Mouse (Mus musculus) intestine, embryonic 15.5 days (tissue): ENCODE data around the gene Sntb2. TPM values are rescaled to one million over a fixed set of nuclear protein-coding genes. Genes with fewer than 3 reads are reported as not detected.
"Not testable (repeated sequence)": the region's sequence is repeated elsewhere in the genome, so short reads cannot be mapped to it uniquely, and the experiment has no call there.

ENCODE experiments used
- ATAC-seq: fragments of 200-750 bp; cut with Nextera tagmentation; 2 replicates; pipeline ENCODE4 v1.8.0; 2017; ENCODE audit warnings: moderate TSS enrichment, moderate library complexity
- H3K27ac ChIP-seq: fragments of 300-500 bp; sonication (generic); 2 replicates; pipeline ENCODE4 v1.5.1; 2015; ENCODE audit warnings: mild to moderate bottlenecking, inconsistent platforms
- H3K27me3 ChIP-seq: fragments of 300-500 bp; sonication (generic); replicated peaks from 2 replicates; pipeline ENCODE4 v1.6.1; 2015; ENCODE audit warnings: inconsistent platforms
- H3K36me3 ChIP-seq: fragments of 300-500 bp; sonication (generic); 2 replicates; pipeline ENCODE4 v1.6.1; 2015; ENCODE audit warnings: inconsistent platforms
- H3K4me1 ChIP-seq: fragments of 300-500 bp; sonication (generic); replicated peaks from 2 replicates; pipeline ENCODE4 v1.6.1; 2015; ENCODE audit warnings: inconsistent platforms
- H3K4me2 ChIP-seq: fragments of 300-500 bp; sonication (generic); replicated peaks from 2 replicates; pipeline ENCODE4 v1.6.1; 2015; ENCODE audit warnings: mild to moderate bottlenecking, inconsistent platforms
- H3K4me3 ChIP-seq: fragments of 300-500 bp; sonication (generic); replicated peaks from 2 replicates; pipeline ENCODE4 v1.5.1; 2015; ENCODE audit warnings: inconsistent platforms
- H3K9ac ChIP-seq: fragments of 300-500 bp; sonication (generic); 2 replicates; pipeline ENCODE4 v1.6.1; 2015; ENCODE audit warnings: inconsistent platforms
- H3K9me3 ChIP-seq: fragments of 300-500 bp; sonication (generic); 2 replicates; pipeline ENCODE4 v1.6.1; 2016; ENCODE audit warnings: inconsistent platforms
- WGBS: fragments of 180-500 bp; shearing (Covaris S2); methylation state at CpG from one replicate; pipeline ENCODE4 v1.1.7; 2015; 5-methylcytosine and 5-hydroxymethylcytosine counted together
- polyA plus RNA-seq: library from polyadenylated mRNA; unstranded; fragments of >200 nt; fragmentation: Nextera tagmentation; extraction: Ambion mirVana; gene quantifications from 2 replicates; pipeline ENCODE4 v1.2.1, GENCODE M21; 2015

The Sntb2 gene
- polyA plus RNA-seq, 1 experiment from 2014 or later = 11.4 TPM

DNA sequence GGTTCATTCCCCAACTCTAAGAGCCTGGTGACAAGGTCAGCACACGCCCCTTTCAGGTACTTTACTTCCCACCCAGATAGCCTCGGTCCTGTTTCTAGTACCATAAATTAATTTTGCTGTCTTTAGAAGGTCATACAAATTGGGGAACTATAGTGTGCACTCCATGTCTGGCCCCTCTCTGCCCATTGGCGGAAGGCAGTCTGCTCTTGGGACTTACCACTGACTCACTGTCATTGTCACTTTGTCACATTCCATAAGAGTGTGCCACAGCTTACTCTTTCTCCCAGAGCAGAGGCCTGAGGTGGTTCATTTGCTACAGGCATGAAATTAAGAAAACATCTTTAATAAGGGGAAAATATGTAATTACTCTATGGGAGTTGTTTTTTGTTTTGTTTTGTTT, 22.7 kb downstream of the Sntb2 start:
- H3K36me3 ChIP-seq = no peaks in the 10 kb centered on the region
- no peak for ATAC-seq
- H3K27ac ChIP-seq = no peak overlapping the region
- no peaks in the 10 kb centered on the region for H3K27me3 ChIP-seq
- no peak overlapping the region for H3K4me3 ChIP-seq
- no peak overlapping the region for H3K4me2 ChIP-seq
- no peaks in the 10 kb centered on the region for H3K9me3 ChIP-seq
- 72% methylated on average over 3 of the region's 3 CpGs for WGBS
- H3K4me1 ChIP-seq = no peaks in the 10 kb centered on the region
- H3K9ac ChIP-seq = no peak overlapping the region

DNA sequence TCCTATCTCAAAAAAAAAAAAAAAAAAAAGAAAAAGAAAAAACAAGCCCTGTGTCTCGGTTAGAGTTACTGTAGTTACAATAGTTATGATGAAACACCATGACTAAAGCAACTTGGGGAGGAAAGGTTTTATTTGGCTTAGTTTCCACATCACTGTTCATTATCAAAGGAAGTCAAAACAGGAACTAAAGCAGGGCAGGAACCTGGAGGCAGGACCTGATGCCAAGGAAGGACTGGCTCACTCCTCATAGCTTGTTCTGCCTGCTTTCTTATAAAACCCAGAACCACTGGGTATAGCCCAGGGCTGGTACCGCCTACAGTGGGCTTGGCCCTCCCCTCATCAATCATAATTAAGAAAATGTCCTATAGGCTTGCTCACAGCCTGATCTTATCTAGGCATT, 24.1 kb downstream of the Sntb2 start:
- Histone ChIP-seq H3K36me3 (no peaks in the 10 kb centered on the region), H3K4me3 (no peak overlapping the region), H3K9ac (no peak overlapping the region), H3K27me3 (no peaks in the 10 kb centered on the region), H3K4me2 (no peak overlapping the region), H3K27ac (no peak overlapping the region), H3K9me3 (no peaks in the 10 kb centered on the region), H3K4me1 (no peaks in the 10 kb centered on the region)
- 93% methylated on average over 2 of the region's 2 CpGs for WGBS
- ATAC-seq = no peak

DNA sequence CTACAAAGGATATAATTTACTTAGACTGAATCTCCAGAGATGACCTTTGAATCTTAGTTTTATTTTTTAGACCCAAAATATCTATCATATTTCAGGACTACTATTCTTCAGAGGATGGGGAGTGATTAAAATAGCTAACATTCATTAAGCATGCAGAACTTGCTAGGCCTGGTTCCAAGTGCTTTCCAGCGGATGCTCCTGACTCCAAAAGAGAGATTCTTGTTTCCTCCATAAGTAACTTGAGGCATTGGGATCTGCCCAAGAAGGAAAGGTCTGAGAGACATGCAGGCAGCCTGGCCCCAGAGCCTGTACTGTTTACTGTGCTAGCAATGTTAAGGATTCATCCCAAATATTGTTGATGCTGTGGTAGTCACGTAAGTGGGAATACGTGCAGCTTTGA, 26.8 kb downstream of the Sntb2 start:
- no peak overlapping the region for H3K27ac ChIP-seq
- H3K4me1 ChIP-seq = no peaks in the 10 kb centered on the region
- no peaks in the 10 kb centered on the region for H3K36me3 ChIP-seq
- H3K4me2 ChIP-seq = no peak overlapping the region
- 74% methylated on average over 3 of the region's 3 CpGs for WGBS
- no peaks in the 10 kb centered on the region for H3K27me3 ChIP-seq
- no peak for ATAC-seq
- no peaks in the 10 kb centered on the region for H3K9me3 ChIP-seq
- H3K4me3 ChIP-seq = no peak overlapping the region
- H3K9ac ChIP-seq = no peak overlapping the region

DNA sequence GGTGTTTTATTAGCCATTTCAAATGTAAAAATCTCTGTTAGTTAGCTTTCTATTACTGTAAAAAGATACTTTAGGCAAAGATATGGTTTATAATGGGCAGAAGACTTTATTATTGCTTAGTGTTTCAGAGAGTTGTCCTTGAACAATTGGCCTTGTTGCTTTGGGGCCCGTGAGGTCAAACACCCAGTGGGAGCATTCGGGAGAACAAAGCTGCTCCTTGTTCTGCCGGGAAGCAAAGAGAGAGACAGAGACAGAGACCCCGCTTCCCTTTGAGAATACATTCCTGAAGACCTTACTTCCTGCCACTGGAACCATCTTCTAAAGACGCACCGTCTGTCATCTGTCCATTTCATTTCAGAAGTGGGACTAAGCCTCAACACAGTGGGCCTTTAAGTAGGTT, 27.8 kb downstream of the Sntb2 start:
- no peaks in the 10 kb centered on the region for H3K36me3 ChIP-seq
- no peak overlapping the region for H3K4me3 ChIP-seq
- 73% methylated on average over 6 of the region's 6 CpGs for WGBS
- no peak overlapping the region for H3K9ac ChIP-seq
- no peaks in the 10 kb centered on the region for H3K4me1 ChIP-seq
- no peaks in the 10 kb centered on the region for H3K9me3 ChIP-seq
- no peak overlapping the region for H3K27ac ChIP-seq
- no peak for ATAC-seq
- H3K27me3 ChIP-seq = no peaks in the 10 kb centered on the region
- no peak overlapping the region for H3K4me2 ChIP-seq

DNA sequence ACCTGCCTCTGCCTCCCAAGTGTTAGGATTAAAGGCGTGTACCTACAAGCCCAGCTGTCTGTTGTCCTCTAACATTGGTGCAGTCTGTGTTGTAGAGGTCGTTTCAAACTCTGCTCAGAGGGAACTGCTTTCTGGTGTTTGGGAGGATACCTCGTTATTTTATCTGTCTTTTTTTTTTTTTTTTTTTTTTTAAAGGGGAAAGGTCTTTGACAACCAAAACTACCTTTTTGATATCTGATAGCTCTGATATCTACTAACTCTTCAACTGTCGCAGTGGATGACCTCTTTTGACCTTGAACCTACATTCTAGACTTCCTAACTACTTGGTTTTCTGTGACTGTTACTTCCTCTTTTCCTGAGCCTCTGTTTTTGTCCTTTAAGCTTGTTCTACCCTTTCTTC, 29.0 kb downstream of the Sntb2 start:
- H3K27me3 ChIP-seq = no peaks in the 10 kb centered on the region
- no peaks in the 10 kb centered on the region for H3K4me1 ChIP-seq
- 68% methylated on average over 4 of the region's 4 CpGs for WGBS
- no peak for ATAC-seq
- no peaks in the 10 kb centered on the region for H3K9me3 ChIP-seq
- H3K36me3 ChIP-seq = no peaks in the 10 kb centered on the region
- no peak overlapping the region for H3K4me3 ChIP-seq
- H3K9ac ChIP-seq = no peak overlapping the region
- no peak overlapping the region for H3K4me2 ChIP-seq
- H3K27ac ChIP-seq = no peak overlapping the region

DNA sequence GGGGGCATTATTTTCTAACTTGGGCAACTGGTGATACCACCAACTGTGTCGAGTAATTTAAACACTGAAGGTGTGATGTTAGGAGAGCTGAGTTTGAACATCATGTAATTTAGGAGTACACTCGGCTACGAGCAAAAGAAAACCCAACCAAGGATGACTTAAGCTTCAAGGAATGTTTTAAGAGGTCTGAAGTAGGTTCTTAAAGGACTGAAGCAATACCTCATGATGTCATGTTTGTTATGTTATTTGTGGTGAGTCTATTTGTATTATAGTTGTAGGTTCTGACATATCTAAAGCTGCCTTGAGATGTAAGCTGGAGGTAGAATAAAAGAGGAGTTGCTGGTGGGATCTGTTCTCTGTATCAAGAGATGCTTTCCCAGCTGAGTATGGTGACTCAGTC, 34.4 kb downstream of the Sntb2 start:
- H3K4me2 ChIP-seq = no peak overlapping the region
- WGBS = 74% methylated on average over 3 of the region's 3 CpGs
- no peaks in the 10 kb centered on the region for H3K27me3 ChIP-seq
- no peak for ATAC-seq
- no peaks in the 10 kb centered on the region for H3K36me3 ChIP-seq
- H3K9ac ChIP-seq = no peak overlapping the region
- H3K4me3 ChIP-seq = no peak overlapping the region
- no peaks in the 10 kb centered on the region for H3K9me3 ChIP-seq
- peaks cover 3% of the 10 kb centered on the region; the same call in 1 of the 2 replicates for H3K4me1 ChIP-seq
- H3K27ac ChIP-seq = no peak overlapping the region

DNA sequence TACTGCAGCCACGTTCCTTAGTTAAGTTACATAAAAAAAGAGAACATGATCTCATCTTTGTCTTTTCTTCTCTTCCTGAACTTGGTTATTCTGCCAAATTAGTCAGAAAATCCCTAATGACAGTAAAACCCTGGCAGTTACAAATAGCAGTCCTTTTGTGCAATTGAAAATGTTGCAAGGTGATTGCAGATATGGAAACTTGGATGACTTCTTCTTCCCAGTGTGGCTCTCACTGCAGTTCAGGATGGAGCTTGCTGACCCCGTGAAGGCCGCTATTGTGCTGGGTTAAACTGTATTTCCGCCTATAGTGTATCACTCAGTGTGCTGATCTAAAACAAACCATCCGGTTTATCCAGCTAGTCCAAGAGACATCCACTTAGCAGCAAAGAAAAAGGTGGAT, 36.4 kb downstream of the Sntb2 start:
- 65% methylated on average over 5 of the region's 5 CpGs for WGBS
- Histone ChIP-seq H3K27ac (no peak overlapping the region), H3K4me1 (peaks cover 3% of the 10 kb centered on the region; the same call in 1 of the 2 replicates), H3K4me2 (no peak overlapping the region), H3K27me3 (no peaks in the 10 kb centered on the region), H3K36me3 (no peaks in the 10 kb centered on the region), H3K9me3 (no peaks in the 10 kb centered on the region), H3K4me3 (no peak overlapping the region), H3K9ac (no peak overlapping the region)
- no peak for ATAC-seq

DNA sequence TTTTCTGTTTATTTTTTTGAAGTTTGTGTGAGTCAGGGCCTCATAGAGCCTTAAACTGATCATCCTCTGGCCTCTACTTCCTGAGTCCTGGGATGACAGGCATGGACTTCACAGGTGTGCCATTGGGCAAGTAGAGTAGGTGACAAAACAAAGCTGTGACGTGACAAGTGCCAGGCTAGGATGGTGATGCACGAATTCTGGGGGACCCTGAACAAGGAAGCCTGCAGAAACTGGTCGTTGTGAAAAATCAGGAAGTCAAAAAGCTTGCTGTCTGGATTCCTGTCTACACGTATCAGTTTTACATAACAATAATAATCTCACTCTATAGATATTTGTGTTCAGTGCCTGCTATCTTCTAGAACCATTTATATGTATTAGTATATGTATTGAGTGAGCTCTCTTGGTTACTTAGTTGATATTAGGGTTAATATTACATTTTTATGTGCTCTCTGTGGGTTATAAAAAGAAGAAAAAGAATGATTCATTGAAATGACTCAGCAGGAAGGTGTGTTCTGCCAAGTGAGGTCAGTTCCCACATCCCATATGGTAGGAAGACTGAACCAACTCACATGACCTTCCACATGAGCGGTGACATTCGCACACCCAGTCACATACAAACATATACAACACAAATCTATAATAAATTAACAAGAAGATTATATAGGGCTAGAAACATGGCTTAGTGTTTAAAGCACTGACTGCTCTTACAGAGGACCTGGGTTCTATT, 37.2 kb downstream of the Sntb2 start:
- H3K4me1 ChIP-seq = peaks cover 3% of the 10 kb centered on the region; the same call in 1 of the 2 replicates
- H3K9me3 ChIP-seq = no peaks in the 10 kb centered on the region
- H3K36me3 ChIP-seq = no peaks in the 10 kb centered on the region
- H3K4me2 ChIP-seq = no peak overlapping the region
- no peak for ATAC-seq
- no peak overlapping the region for H3K4me3 ChIP-seq
- H3K27me3 ChIP-seq = no peaks in the 10 kb centered on the region
- 72% methylated on average over 6 of the region's 6 CpGs for WGBS
- H3K9ac ChIP-seq = no peak overlapping the region
- no peak overlapping the region for H3K27ac ChIP-seq

DNA sequence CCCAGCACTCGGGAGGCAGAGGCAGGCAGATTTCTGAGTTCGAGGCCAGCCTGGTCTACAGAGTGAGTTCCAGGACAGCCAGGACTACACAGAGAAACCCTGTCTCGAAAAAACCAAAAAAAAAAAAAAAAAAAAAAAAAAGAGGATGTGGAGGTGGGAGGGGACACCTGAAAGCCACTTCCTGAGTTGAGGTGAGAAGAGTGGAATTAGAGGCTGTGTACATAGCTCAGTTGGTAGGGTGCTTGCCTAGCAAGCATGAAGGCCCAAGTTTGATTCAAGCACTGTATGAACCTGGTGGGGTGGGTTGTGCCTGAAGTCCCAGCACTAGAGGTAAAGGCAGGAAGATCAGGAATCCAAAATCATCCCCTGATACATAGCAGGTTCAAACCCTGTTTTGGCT, 38.0 kb downstream of the Sntb2 start:
- H3K4me2 ChIP-seq, H3K27me3 ChIP-seq, H3K9me3 ChIP-seq, H3K36me3 ChIP-seq, H3K9ac ChIP-seq, H3K4me1 ChIP-seq, ATAC-seq, H3K4me3 ChIP-seq, H3K27ac ChIP-seq: not testable (repeated sequence)
- WGBS = 100% methylated on average over 2 of the region's 3 CpGs

DNA sequence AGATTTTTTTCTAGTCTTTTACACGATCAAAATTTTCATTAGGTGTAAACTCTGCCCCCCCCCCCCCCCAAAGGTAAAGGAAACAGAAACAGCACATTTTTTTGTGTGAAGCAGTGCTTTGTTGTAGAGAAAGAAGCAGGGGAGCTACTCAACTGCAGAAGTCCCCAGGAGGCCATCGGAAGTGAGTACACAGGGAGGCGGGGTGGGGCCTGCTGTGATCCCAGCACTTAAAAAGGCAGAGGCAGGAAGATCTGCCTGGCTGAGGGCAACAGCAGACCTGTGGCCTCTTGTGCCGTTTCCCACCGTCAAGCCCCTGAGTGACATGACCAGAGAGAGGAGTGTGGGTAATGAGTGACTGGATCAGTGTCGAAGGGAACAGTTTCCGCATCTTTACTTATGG, 39.2 kb downstream of the Sntb2 start:
- Histone ChIP-seq H3K9ac (no peak overlapping the region), H3K9me3 (no peaks in the 10 kb centered on the region), H3K27ac (no peak overlapping the region), H3K4me1 (peaks cover 3% of the 10 kb centered on the region; the same call in 1 of the 2 replicates), H3K4me2 (no peak overlapping the region), H3K27me3 (no peaks in the 10 kb centered on the region), H3K4me3 (no peak overlapping the region), H3K36me3 (no peaks in the 10 kb centered on the region)
- ATAC-seq = no peak
- WGBS = 76% methylated on average over 7 of the region's 7 CpGs

DNA sequence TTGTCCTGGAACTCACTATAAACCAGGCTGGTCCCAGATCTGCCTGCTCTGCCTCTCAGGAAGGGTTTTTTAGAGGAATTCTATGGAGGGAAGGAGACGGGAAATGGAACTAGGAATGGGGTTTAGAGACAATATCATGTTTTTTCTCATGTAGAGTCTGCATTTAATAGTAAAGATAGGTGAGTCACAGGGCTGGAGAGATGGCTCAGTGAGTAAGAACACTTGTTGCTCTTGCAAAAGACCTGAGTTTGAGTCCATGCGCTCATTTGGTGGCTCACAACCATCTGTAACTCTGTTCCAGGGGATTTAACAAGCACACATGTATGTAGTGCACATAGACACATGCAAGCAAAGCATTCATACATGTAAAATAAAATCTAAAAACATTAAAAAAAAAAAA, 40.2 kb downstream of the Sntb2 start:
- 91% methylated on average over 2 of the region's 2 CpGs for WGBS
- no peaks in the 10 kb centered on the region for H3K4me1 ChIP-seq
- H3K27me3 ChIP-seq = no peaks in the 10 kb centered on the region
- no peak overlapping the region for H3K4me3 ChIP-seq
- H3K9ac ChIP-seq = no peak overlapping the region
- no peak for ATAC-seq
- no peak overlapping the region for H3K27ac ChIP-seq
- no peaks in the 10 kb centered on the region for H3K36me3 ChIP-seq
- no peaks in the 10 kb centered on the region for H3K9me3 ChIP-seq
- H3K4me2 ChIP-seq = no peak overlapping the region

DNA sequence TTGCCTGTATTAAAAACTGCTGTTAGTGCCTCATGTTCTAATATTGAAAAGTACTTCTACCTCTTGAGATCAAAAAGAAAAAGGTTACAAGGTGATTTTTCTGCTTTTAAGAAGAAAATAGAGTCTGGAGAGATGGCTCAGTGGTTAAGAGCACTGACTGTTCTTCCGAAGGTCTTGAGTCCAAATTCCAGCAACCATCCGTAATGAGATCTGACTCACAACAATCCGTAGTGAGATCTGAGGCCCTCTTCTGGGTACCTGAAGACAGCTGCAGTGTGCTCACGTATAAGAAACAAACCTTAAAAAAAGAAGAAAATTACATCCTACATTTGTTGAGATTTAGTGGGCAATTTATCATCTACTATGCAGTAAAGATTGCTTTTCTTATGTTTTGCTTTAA, 40.9 kb downstream of the Sntb2 start:
- Histone ChIP-seq H3K4me3 (no peak overlapping the region), H3K9ac (no peak overlapping the region), H3K36me3 (no peaks in the 10 kb centered on the region), H3K9me3 (no peaks in the 10 kb centered on the region), H3K4me2 (no peak overlapping the region), H3K27ac (no peak overlapping the region), H3K27me3 (no peaks in the 10 kb centered on the region), H3K4me1 (no peaks in the 10 kb centered on the region)
- WGBS = 70% methylated on average over 4 of the region's 4 CpGs
- no peak for ATAC-seq

DNA sequence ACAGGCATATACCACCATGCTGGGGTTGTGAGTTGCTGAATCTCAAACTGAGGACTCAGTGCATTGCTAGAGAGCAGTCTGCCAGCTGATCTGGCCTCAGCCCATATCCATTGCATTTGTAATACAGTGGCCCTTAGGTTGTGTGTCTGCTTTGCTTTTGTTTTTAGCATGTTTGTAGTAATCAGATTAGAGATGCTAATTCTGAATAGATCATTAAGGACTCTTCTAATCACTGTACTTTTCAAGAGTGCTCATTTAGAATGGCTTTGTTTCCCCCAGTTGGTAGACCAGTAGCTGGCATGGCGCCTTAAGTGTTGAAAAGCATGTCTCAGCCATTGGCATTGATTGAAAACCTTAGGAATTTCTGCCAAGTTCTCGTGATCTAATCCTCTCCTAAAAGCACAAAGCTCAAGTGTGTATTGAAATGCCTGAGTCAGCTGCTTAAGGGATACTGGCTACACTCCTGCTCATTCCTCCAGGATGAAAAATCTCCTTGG, 43.3 kb downstream of the Sntb2 start:
- H3K4me2 ChIP-seq = no peak overlapping the region
- no peak overlapping the region for H3K9ac ChIP-seq
- no peak overlapping the region for H3K4me3 ChIP-seq
- ATAC-seq = no peak
- H3K9me3 ChIP-seq = no peaks in the 10 kb centered on the region
- H3K27me3 ChIP-seq = no peaks in the 10 kb centered on the region
- no peak overlapping the region for H3K27ac ChIP-seq
- no peaks in the 10 kb centered on the region for H3K36me3 ChIP-seq
- WGBS = 38% methylated on average over 2 of the region's 2 CpGs
- H3K4me1 ChIP-seq = no peaks in the 10 kb centered on the region
